Mouse (Mus musculus): ENCODE measurements around the gene Stk36. TPM values are rescaled to one million over a fixed set of nuclear protein-coding genes. Genes with fewer than 3 reads are reported as not detected.

Stk36 gene
- 13.8 and 17.3 TPM in 2 replicates for polyA plus RNA-seq (2016; fragmentation: Nextera tagmentation; extraction: Ambion mirVana)

DNA sequence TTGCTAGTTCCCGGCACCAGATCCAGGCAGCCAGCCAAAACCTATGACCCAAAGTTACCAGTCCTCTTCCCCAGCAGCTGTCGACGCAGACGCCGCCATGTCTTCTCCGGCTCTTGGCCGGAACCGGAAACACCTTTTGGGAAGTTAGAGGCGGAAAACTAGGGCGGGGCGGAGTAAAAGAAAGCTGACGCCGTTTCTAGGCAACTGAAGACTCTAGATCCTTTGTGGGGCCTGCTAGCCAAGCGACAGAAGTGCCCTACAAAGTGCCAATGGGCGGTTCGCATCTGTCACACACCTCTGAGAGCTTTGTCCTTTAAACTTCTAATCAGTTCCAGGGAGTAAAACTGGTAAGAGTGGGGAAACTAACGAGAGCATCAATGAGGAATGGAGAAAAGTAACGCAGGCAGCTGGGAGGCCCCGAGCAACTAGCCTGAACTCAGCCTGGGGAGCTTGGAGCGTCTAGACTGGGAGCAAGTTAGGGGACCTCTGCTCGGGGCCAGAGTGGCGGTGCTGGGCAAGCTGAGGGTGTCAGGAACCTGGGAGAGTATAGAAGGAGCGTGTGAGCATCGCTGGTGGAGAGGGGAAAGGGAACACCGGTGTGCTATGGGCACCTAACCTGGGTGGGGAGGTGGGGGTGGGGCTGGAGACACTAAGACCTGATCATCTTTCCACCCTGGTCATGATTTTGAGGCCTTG, at the start of gene Stk36, which contains the start of gene Rnf25:
Stk36 (plus strand) TSS at position 179 of the 696 bp plus-strand sequence.
Rnf25 (minus strand) TSS at position 131 of the 696 bp plus-strand sequence.
- no peaks in the 10 kb centered on the region for H3K9me3 ChIP-seq (replicated peaks)
- H3K27ac ChIP-seq (replicated peaks) = peak within 1 kb of the TSS; percentile 85
- H3K4me1 ChIP-seq = peaks cover 19% of the 10 kb centered on the region
- H3K36me3 ChIP-seq = peaks cover 43% of the 10 kb centered on the region
- H3K4me3 ChIP-seq = peak within 1 kb of the TSS; percentile 93
- DNase-seq (ENCODE audit: low spot score) = peak; percentile 89
- 12% methylated on average over 25 of the region's 25 CpGs for WGBS
- no peaks in the 10 kb centered on the region for H3K27me3 ChIP-seq (ENCODE audit: low read depth, poor library complexity, severe bottlenecking)

DNA sequence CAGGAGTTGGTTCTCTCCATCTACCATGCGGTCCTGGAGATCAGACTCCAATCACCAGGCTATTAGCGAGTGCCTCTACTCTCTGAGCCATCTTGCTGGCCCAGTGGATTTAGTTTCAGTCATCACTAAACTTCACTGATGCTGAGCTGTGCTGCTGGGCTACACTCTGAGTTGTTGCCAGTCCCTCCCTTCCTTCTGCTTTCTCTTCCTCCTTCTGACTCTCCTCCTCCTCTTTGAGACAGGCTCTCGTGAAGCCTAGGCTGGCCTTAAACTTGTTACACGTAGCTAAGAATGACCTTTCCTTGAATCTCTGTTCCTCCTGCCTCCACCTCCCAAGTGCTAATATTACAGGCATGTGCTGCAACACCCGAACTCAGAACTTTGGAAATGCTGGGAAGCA, 42.2 kb upstream of the Stk36 start:
- H3K9me3 ChIP-seq (replicated peaks) = no peaks in the 10 kb centered on the region
- no peak overlapping the region for H3K4me3 ChIP-seq
- no peak for DNase-seq (ENCODE audit: low spot score)
- no peaks in the 10 kb centered on the region for H3K27me3 ChIP-seq (ENCODE audit: low read depth, poor library complexity, severe bottlenecking)
- H3K4me1 ChIP-seq = no peaks in the 10 kb centered on the region
- peaks cover 13% of the 10 kb centered on the region for H3K36me3 ChIP-seq
- H3K27ac ChIP-seq (replicated peaks) = no peak overlapping the region
- 88% methylated on average over 5 of the region's 5 CpGs for WGBS

DNA sequence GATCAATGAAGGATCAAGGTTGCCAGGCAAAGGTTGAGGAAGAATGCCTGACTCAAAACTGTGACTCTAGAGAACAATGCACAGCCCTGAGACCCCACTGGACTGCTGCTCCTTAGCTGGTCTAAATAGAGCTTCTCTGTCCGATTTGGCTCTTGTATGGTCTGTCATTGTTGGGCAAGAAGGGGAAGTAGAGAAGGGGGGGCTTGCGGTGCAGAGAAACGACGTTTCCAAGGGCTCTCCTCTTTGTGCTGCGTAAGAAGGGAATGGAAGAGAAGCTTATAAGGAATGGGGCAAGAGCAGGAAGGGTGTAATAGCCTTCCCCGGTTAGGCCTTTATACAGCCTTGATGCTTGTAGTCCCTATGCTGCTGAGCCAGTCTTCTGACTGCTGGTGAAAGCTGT, 35.4 kb upstream of the Stk36 start:
- H3K27ac ChIP-seq (replicated peaks) = no peak overlapping the region
- H3K4me3 ChIP-seq = no peak overlapping the region
- no peaks in the 10 kb centered on the region for H3K9me3 ChIP-seq (replicated peaks)
- no peak for DNase-seq (ENCODE audit: low spot score)
- WGBS = 68% methylated on average over 6 of the region's 6 CpGs
- no peaks in the 10 kb centered on the region for H3K27me3 ChIP-seq (ENCODE audit: low read depth, poor library complexity, severe bottlenecking)
- peaks cover 81% of the 10 kb centered on the region for H3K36me3 ChIP-seq
- no peaks in the 10 kb centered on the region for H3K4me1 ChIP-seq

- Histone ChIP-seq H3K27me3 (ENCODE audit: low read depth, poor library complexity, severe bottlenecking) (no peaks in the 10 kb centered on the region), H3K4me3 (no peak overlapping the region), H3K36me3 (peaks cover 100% of the 10 kb centered on the region), H3K9me3 (replicated peaks) (no peaks in the 10 kb centered on the region), H3K4me1 (no peaks in the 10 kb centered on the region), H3K27ac (replicated peaks) (no peak overlapping the region)
- no peak for DNase-seq (ENCODE audit: low spot score)
- 94% methylated on average over 29 of the region's 29 CpGs for WGBS
Observed at GRCm38 (mm10) chr1:74569739-74570719, 31.2 kb upstream of the Stk36 start.

DNA sequence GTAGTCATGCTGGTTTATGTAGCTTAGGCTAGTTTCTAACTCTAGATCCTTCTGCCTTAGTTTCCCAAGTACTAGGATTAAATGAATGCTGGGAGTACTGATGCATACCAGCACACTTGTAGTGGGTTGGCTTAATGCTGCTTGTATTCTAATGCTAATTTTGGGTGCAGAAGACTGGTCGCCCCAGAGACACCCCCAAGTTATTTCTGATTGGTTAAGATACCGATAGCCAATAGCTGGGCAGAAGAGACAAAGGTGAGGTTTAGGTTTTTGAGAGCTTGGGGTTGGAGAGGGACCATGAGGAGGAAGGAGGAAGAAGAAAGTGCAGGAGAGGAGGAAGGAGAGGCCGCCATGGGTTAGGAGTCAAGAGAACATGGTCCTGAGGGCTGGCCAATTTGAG, 18.6 kb upstream of the Stk36 start:
- Histone ChIP-seq H3K27ac (replicated peaks) (no peak overlapping the region), H3K27me3 (ENCODE audit: low read depth, poor library complexity, severe bottlenecking) (no peaks in the 10 kb centered on the region), H3K4me3 (no peak overlapping the region), H3K9me3 (replicated peaks) (no peaks in the 10 kb centered on the region), H3K4me1 (peaks cover 18% of the 10 kb centered on the region), H3K36me3 (peaks cover 66% of the 10 kb centered on the region)
- DNase-seq (ENCODE audit: low spot score) = no peak
- WGBS = 77% methylated on average over 3 of the region's 3 CpGs

- no peaks in the 10 kb centered on the region for H3K9me3 ChIP-seq (replicated peaks)
- 95% methylated on average over 3 of the region's 3 CpGs for WGBS
- H3K4me3 ChIP-seq = no peak overlapping the region
- H3K27ac ChIP-seq (replicated peaks) = no peak overlapping the region
- no peaks in the 10 kb centered on the region for H3K27me3 ChIP-seq (ENCODE audit: low read depth, poor library complexity, severe bottlenecking)
- no peak for DNase-seq (ENCODE audit: low spot score)
- peaks cover 28% of the 10 kb centered on the region for H3K4me1 ChIP-seq
- peaks cover 47% of the 10 kb centered on the region for H3K36me3 ChIP-seq
Observed at GRCm38 (mm10) chr1:74584616-74585398, 16.4 kb upstream of the Stk36 start.

DNA sequence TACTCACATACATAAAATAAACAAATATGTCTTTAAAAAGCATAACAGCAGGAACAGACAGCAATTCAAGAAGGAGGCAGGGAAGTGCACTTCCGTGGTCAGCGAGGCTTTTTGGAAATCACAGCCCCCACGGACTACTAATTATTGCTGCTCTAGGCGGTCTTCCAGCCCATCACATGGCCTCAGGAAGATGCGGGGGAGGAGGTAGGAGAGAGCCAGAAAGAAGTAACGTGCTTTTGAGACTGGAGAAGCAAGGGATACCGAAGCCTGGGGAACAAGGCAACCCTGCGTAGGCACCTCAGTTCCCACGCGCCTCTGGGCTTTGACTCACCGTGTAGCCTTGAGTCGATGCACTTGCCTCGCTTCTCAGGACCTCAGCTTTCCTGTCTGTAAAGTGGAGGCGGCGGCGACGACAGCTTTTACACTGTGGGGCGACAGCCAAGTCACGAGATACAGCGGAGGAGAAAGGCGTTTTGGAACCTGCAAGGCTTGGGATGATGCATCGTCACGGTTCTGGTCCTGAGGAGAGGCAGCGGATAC, 13.9 kb upstream of the Stk36 start:
- WGBS = under 1% methylated on average over 24 of the region's 24 CpGs
- peaks cover 53% of the 10 kb centered on the region for H3K36me3 ChIP-seq
- H3K4me3 ChIP-seq = peak overlapping the region; percentile 76
- H3K4me1 ChIP-seq = peaks cover 28% of the 10 kb centered on the region
- no peaks in the 10 kb centered on the region for H3K27me3 ChIP-seq (ENCODE audit: low read depth, poor library complexity, severe bottlenecking)
- no peaks in the 10 kb centered on the region for H3K9me3 ChIP-seq (replicated peaks)
- DNase-seq (ENCODE audit: low spot score) = no peak
- peak overlapping the region; percentile 87 for H3K27ac ChIP-seq (replicated peaks)

DNA sequence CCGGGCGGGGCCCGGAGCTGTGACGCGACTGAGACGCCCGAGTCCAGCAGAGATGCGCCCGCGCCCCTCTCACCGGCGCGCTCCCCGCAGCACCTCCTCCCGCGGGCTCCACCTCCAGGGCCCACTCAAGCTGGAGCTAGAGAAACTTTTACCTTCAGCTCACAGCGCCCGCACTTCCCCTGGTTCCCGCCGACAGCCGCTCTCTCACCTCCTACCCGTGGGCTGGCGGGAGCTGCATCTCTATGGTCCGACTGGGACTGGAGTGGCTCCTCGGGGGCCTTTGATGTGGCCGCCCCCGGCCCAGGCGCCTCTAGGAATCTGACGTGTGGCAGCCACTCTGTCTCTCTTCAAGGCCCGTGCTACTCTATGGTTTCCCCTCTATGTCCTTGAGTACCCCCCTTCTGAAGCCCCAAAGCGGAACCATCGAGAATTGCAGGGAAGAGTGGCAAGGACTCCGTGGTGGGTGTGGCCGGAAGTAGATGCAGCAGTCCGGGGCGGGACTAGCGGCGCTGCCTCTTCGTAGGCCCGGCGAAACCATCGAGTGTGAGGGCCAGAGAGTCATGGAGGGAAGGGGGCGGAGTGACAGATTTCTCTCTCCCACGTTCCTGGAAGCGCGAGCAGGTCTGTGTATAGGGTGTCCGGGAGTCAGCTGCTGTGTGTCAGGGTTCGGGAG, 13.3 kb upstream of the Stk36 start, which contains the start of the genes Zfp142 and Bcs1l:
Zfp142 (minus strand) TSS at position 474 of the 673 bp plus-strand sequence.
Bcs1l (plus strand) TSS at position 517 of the 673 bp plus-strand sequence.
- Histone ChIP-seq H3K9me3 (replicated peaks) (no peaks in the 10 kb centered on the region), H3K27ac (replicated peaks) (peak within 1 kb of the TSS; percentile 87), H3K4me3 (peak within 1 kb of the TSS; percentile 76), H3K4me1 (peaks cover 28% of the 10 kb centered on the region), H3K27me3 (ENCODE audit: low read depth, poor library complexity, severe bottlenecking) (no peaks in the 10 kb centered on the region), H3K36me3 (peaks cover 50% of the 10 kb centered on the region)
- WGBS = under 1% methylated on average over 48 of the region's 48 CpGs
- DNase-seq (ENCODE audit: low spot score) = peak; percentile 99

GRCm38 (mm10) chr1:74594434-74594833, 6.8 kb upstream of the Stk36 start:
- WGBS = 97% methylated on average over 8 of the region's 8 CpGs
- Histone ChIP-seq H3K27me3 (ENCODE audit: low read depth, poor library complexity, severe bottlenecking) (no peaks in the 10 kb centered on the region), H3K36me3 (peaks cover 90% of the 10 kb centered on the region)

GRCm38 (mm10) chr1:74600501-74601266, 561 bp upstream of the Stk36 start:
- Histone ChIP-seq H3K4me3 (peak overlapping the region; percentile 93), H3K9me3 (replicated peaks) (no peaks in the 10 kb centered on the region), H3K27ac (replicated peaks) (peak overlapping the region; percentile 85), H3K27me3 (ENCODE audit: low read depth, poor library complexity, severe bottlenecking) (no peaks in the 10 kb centered on the region), H3K36me3 (peaks cover 46% of the 10 kb centered on the region), H3K4me1 (peaks cover 19% of the 10 kb centered on the region)
- no peak for DNase-seq (ENCODE audit: low spot score)
- 9% methylated on average over 26 of the region's 26 CpGs for WGBS

More at GRCm38 (mm10) chr1:74594434-74594833, 6.8 kb upstream of the Stk36 start:
- peaks cover under 1% of the 10 kb centered on the region; the same call in 1 of the 2 replicates for H3K4me1 ChIP-seq
- no peak for DNase-seq (ENCODE audit: low spot score)
- H3K9me3 ChIP-seq (replicated peaks) = no peaks in the 10 kb centered on the region
- H3K27ac ChIP-seq (replicated peaks) = no peak overlapping the region
- H3K4me3 ChIP-seq = no peak overlapping the region

DNA sequence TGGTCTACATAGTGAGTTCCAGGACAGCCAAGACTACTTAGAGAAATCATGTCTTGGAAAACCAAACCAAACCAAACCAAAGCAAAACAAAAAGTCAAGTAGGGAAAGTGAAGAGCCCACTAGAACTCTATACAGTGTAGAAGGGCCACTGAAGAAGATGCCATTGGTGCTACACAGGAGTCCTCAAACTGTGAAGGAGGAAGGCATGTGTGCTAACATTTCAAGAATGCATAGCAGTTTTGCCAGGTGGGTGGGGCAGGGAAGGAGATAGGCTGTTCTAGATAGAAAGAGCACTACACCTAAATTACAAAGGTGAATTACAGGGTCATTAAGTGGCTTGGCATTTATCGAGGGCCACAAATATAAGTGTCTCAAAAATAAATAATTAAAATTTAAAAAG, 22.9 kb downstream of the Stk36 start:
- Histone ChIP-seq H3K27ac (replicated peaks) (no peak overlapping the region), H3K36me3 (peaks cover 32% of the 10 kb centered on the region), H3K4me1 (peaks cover 9% of the 10 kb centered on the region; the same call in 1 of the 2 replicates), H3K4me3 (no peak overlapping the region), H3K9me3 (replicated peaks) (no peaks in the 10 kb centered on the region), H3K27me3 (ENCODE audit: low read depth, poor library complexity, severe bottlenecking) (no peaks in the 10 kb centered on the region)
- 95% methylated on average over 1 of the region's 1 CpGs for WGBS
- DNase-seq (ENCODE audit: low spot score) = no peak

All from midbrain, embryonic 10.5 days (tissue).